Mouse (Mus musculus): Measurements from ENCODE around the gene Rfc4. TPM values are rescaled to one million over a fixed set of nuclear protein-coding genes. Genes with fewer than 3 reads are reported as not detected.
"Not testable (repeated sequence)": the region's sequence is repeated elsewhere in the genome, so short reads cannot be mapped to it uniquely, and the experiment has no call there.

Rfc4 gene
- polyA plus RNA-seq, 1 experiment from 2014 or later, result 239 TPM

DNA sequence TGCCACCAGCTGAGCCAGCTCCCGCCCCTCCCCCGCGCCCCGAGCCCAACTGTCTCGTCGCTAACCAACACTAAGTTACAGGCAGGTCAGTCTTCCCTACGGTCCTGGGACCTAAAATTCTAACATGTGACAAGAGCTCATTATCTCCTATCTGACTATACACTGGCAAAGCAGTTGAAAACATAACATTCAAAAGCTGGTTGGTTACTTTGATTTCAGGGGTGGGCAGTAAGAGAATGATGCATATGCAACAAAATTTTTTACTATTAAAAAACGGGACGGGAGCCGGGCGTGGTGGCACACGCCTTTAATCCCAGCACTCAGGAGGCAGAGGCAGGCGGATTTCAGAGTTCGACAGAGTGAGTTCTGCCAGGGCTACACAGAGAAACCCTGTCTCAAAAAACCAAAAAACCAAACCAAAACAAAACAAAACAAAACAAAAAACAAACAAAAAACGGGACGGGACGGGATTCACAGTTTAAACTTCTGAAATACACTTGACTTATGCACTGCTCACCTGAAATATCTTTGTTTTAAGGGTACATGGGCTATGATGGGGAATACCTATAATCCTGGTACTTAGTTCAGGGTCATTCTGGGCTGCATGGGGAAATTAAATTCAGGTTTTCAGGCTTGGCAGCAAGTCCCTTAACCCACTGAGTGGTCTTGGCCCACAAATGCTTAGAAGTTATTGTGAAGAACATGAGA is 24.3 kb downstream of the Rfc4 start:
- 43% methylated on average over 17 of the region's 17 CpGs for WGBS
- H3K9ac ChIP-seq (ENCODE audit: low read length), result peak overlapping the region; percentile 45; the same call in 1 of the 2 replicates
- no peak for DNase-seq (ENCODE audit: low spot score)

GRCm38 (mm10) chr16:23102340-23103037 is 25.0 kb downstream of the Rfc4 start:
- Histone ChIP-seq H3K36me3 (ENCODE audit: control insufficient read depth, insufficient read depth, low read length) (no peaks in the 10 kb centered on the region), H3K27ac (ENCODE audit: low read depth, low read length) (no peak overlapping the region), H3K4me2 (ENCODE audit: low read depth, low read length, severe bottlenecking) (peak overlapping the region; percentile 42; the same call in 1 of the 2 replicates), H3K9ac (ENCODE audit: low read length) (peak overlapping the region; percentile 45; the same call in 1 of the 2 replicates), H3K9me3 (ENCODE audit: control insufficient read depth, low read length) (no peaks in the 10 kb centered on the region), H3K4me1 (replicated peaks; ENCODE audit: control insufficient read depth, insufficient read depth, low read length) (no peaks in the 10 kb centered on the region; the same call in 1 of the 2 replicates), H3K27me3 (ENCODE audit: control insufficient read depth, insufficient read depth, low read length) (no peaks in the 10 kb centered on the region), H3K4me3 (ENCODE audit: low read depth, low read length) (peak overlapping the region; percentile 27)
- ATAC-seq (replicated peaks; ENCODE audit: low FRiP score), result no peak
- WGBS, result 10% methylated on average over 15 of the region's 15 CpGs
- peak; percentile 52 for DNase-seq (ENCODE audit: low spot score)

More for the DNA sequence above, 24.3 kb downstream of the Rfc4 start:
- H3K27ac ChIP-seq (ENCODE audit: low read depth, low read length), result no peak overlapping the region
- H3K4me2 ChIP-seq (ENCODE audit: low read depth, low read length, severe bottlenecking), result peak overlapping the region; percentile 42; the same call in 1 of the 2 replicates
- peak overlapping the region; percentile 27 for H3K4me3 ChIP-seq (ENCODE audit: low read depth, low read length)
- H3K36me3 ChIP-seq (ENCODE audit: control insufficient read depth, insufficient read depth, low read length), result no peaks in the 10 kb centered on the region
- no peak for ATAC-seq (replicated peaks; ENCODE audit: low FRiP score)
- no peaks in the 10 kb centered on the region; the same call in 1 of the 2 replicates for H3K4me1 ChIP-seq (replicated peaks; ENCODE audit: control insufficient read depth, insufficient read depth, low read length)
- no peaks in the 10 kb centered on the region for H3K27me3 ChIP-seq (ENCODE audit: control insufficient read depth, insufficient read depth, low read length)
- H3K9me3 ChIP-seq (ENCODE audit: control insufficient read depth, low read length), result no peaks in the 10 kb centered on the region

DNA sequence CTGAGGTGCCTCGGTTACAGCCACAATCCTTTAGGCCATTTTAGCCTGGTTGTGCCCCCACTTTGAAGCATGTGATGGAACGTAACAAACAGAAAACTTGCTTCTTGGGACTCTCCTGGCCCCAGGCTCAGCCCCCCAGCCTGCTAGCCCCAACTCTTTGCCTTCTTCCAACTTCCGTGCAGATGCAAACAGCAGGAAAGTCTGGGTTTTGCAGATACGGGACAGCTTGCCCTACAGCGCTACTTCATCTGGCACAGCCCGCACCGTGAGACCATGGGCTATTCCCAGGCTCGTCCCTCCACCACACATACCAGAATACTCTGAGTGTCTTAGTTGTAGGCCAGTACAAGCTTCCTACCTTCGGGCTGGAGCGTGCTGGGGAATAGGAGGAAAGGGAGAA is 26.9 kb downstream of the Rfc4 start:
- WGBS, result 8% methylated on average over 10 of the region's 10 CpGs
- DNase-seq (ENCODE audit: low spot score) (peak; percentile 57), ATAC-seq (replicated peaks; ENCODE audit: low FRiP score) (no peak)
- Histone ChIP-seq H3K36me3 (ENCODE audit: control insufficient read depth, insufficient read depth, low read length) (no peaks in the 10 kb centered on the region), H3K27ac (ENCODE audit: low read depth, low read length) (no peak overlapping the region), H3K9ac (ENCODE audit: low read length) (peak overlapping the region; percentile 51; the same call in 1 of the 2 replicates), H3K27me3 (ENCODE audit: control insufficient read depth, insufficient read depth, low read length) (no peaks in the 10 kb centered on the region), H3K4me2 (ENCODE audit: low read depth, low read length, severe bottlenecking) (peak overlapping the region; percentile 56), H3K9me3 (ENCODE audit: control insufficient read depth, low read length) (no peaks in the 10 kb centered on the region), H3K4me3 (ENCODE audit: low read depth, low read length) (peak overlapping the region; percentile 26; the same call in 1 of the 2 replicates), H3K4me1 (replicated peaks; ENCODE audit: control insufficient read depth, insufficient read depth, low read length) (no peaks in the 10 kb centered on the region; the same call in 1 of the 2 replicates)

- no peaks in the 10 kb centered on the region for H3K9me3 ChIP-seq (ENCODE audit: control insufficient read depth, low read length)
- ATAC-seq (replicated peaks; ENCODE audit: low FRiP score), result peak; percentile 78
- no peaks in the 10 kb centered on the region for H3K36me3 ChIP-seq (ENCODE audit: control insufficient read depth, insufficient read depth, low read length)
- peak overlapping the region; percentile 56 for H3K4me2 ChIP-seq (ENCODE audit: low read depth, low read length, severe bottlenecking)
- H3K9ac ChIP-seq (ENCODE audit: low read length), result peak overlapping the region; percentile 51
- H3K4me1 ChIP-seq (replicated peaks; ENCODE audit: control insufficient read depth, insufficient read depth, low read length), result no peaks in the 10 kb centered on the region; the same call in 1 of the 2 replicates
- H3K4me3 ChIP-seq (ENCODE audit: low read depth, low read length), result peak overlapping the region; percentile 26
- 1% methylated on average over 9 of the region's 9 CpGs for WGBS
- no peaks in the 10 kb centered on the region for H3K27me3 ChIP-seq (ENCODE audit: control insufficient read depth, insufficient read depth, low read length)
- H3K27ac ChIP-seq (ENCODE audit: low read depth, low read length), result no peak overlapping the region
- DNase-seq (ENCODE audit: low spot score), result peak; percentile 77
Measured at GRCm38 (mm10) chr16:23100099-23100575, 27.4 kb downstream of the Rfc4 start.

DNA sequence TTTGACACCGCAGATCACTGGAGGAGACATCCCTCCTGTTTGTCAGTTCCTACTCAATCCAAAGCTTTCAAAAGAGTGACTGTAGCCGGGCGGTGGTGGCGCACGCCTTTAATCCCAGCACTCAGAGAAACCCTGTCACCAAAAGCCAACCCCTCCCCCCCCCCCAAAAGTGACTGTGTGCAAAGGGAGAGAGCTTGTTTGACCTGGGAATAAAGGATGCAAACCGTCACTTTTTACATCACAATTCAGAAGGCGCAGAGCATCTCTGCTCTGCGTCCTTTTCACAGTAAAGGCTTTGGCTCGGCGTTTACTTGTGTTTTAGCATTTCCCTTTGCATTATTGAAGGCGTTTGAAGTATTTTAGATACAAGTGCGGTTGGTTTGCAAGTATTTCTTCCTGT is 27.9 kb downstream of the Rfc4 start:
- H3K4me1 ChIP-seq (replicated peaks; ENCODE audit: control insufficient read depth, insufficient read depth, low read length), result no peaks in the 10 kb centered on the region; the same call in 1 of the 2 replicates
- WGBS, result 4% methylated on average over 12 of the region's 12 CpGs
- DNase-seq (ENCODE audit: low spot score), result no peak

GRCm38 (mm10) chr16:23098105-23098452 is 29.5 kb downstream of the Rfc4 start:
- H3K4me3 ChIP-seq (ENCODE audit: low read depth, low read length); DNase-seq (ENCODE audit: low spot score); H3K4me1 ChIP-seq (replicated peaks; ENCODE audit: control insufficient read depth, insufficient read depth, low read length); ATAC-seq (replicated peaks; ENCODE audit: low FRiP score); H3K27me3 ChIP-seq (ENCODE audit: control insufficient read depth, insufficient read depth, low read length); H3K27ac ChIP-seq (ENCODE audit: low read depth, low read length); H3K9me3 ChIP-seq (ENCODE audit: control insufficient read depth, low read length); H3K36me3 ChIP-seq (ENCODE audit: control insufficient read depth, insufficient read depth, low read length); H3K9ac ChIP-seq (ENCODE audit: low read length); H3K4me2 ChIP-seq (ENCODE audit: low read depth, low read length, severe bottlenecking): not testable (repeated sequence)
- WGBS, result 94% methylated on average over 1 of the region's 1 CpGs

More for the DNA sequence above, 27.9 kb downstream of the Rfc4 start:
- H3K27ac ChIP-seq (ENCODE audit: low read depth, low read length), result no peak overlapping the region
- H3K4me2 ChIP-seq (ENCODE audit: low read depth, low read length, severe bottlenecking), result peak overlapping the region; percentile 56
- no peaks in the 10 kb centered on the region for H3K9me3 ChIP-seq (ENCODE audit: control insufficient read depth, low read length)
- H3K27me3 ChIP-seq (ENCODE audit: control insufficient read depth, insufficient read depth, low read length), result no peaks in the 10 kb centered on the region
- peak overlapping the region; percentile 26 for H3K4me3 ChIP-seq (ENCODE audit: low read depth, low read length)
- H3K36me3 ChIP-seq (ENCODE audit: control insufficient read depth, insufficient read depth, low read length), result no peaks in the 10 kb centered on the region
- H3K9ac ChIP-seq (ENCODE audit: low read length), result peak overlapping the region; percentile 51
- ATAC-seq (replicated peaks; ENCODE audit: low FRiP score), result no peak

DNA sequence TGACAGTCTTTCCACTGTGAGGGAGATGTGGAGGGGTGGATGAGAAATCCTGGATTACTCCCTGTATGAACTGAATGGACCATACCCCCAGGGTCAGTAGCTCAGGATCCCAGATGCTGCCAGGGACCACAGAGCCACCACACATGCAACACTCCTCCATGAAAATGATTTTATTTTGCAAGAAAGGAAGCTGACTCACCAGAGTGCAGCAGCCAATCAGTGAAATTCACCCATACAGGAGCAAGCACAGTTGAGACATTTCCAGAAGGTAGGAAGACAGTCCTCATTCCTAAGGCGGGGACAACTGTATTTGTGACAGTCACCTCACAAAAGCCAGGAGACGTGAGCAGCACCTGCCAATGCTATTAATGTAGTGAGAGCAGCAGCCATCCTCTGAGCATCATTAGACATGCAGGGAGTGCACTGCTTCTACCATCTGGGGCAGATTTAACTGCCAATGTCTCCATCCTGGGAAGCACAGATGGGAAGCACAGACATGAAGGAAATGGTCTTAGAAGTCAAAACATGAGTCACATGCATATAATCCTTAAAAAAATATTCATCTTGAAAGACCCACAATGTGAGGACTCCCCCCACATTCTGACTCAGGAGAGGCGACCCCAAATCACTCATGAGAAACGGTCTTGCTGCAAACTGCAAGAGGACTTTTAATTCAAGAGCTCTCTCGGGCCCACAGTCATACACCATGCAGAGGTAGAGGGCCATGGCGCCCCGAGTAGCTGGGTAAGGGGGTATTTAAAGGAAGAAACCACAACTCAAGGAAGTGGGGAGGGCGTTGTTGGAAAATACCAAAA is 30.0 kb downstream of the Rfc4 start:
- not testable (repeated sequence) for H3K27me3 ChIP-seq (ENCODE audit: control insufficient read depth, insufficient read depth, low read length); H3K36me3 ChIP-seq (ENCODE audit: control insufficient read depth, insufficient read depth, low read length); ATAC-seq (replicated peaks; ENCODE audit: low FRiP score); H3K4me1 ChIP-seq (replicated peaks; ENCODE audit: control insufficient read depth, insufficient read depth, low read length); H3K4me3 ChIP-seq (ENCODE audit: low read depth, low read length); H3K9ac ChIP-seq (ENCODE audit: low read length); H3K27ac ChIP-seq (ENCODE audit: low read depth, low read length); H3K4me2 ChIP-seq (ENCODE audit: low read depth, low read length, severe bottlenecking); H3K9me3 ChIP-seq (ENCODE audit: control insufficient read depth, low read length); DNase-seq (ENCODE audit: low spot score)
- WGBS, result 89% methylated on average over 8 of the region's 8 CpGs

- H3K4me2 ChIP-seq (ENCODE audit: low read depth, low read length, severe bottlenecking); ATAC-seq (replicated peaks; ENCODE audit: low FRiP score); H3K27ac ChIP-seq (ENCODE audit: low read depth, low read length); H3K4me1 ChIP-seq (replicated peaks; ENCODE audit: control insufficient read depth, insufficient read depth, low read length); H3K4me3 ChIP-seq (ENCODE audit: low read depth, low read length); H3K27me3 ChIP-seq (ENCODE audit: control insufficient read depth, insufficient read depth, low read length); H3K36me3 ChIP-seq (ENCODE audit: control insufficient read depth, insufficient read depth, low read length); H3K9me3 ChIP-seq (ENCODE audit: control insufficient read depth, low read length); DNase-seq (ENCODE audit: low spot score); H3K9ac ChIP-seq (ENCODE audit: low read length): not testable (repeated sequence)
- WGBS, result 77% methylated on average over 1 of the region's 1 CpGs
Measured at GRCm38 (mm10) chr16:23096886-23097285, 30.7 kb downstream of the Rfc4 start.

Measured in forebrain, embryonic 11.5 days (tissue).